Mouse (Mus musculus) stomach, postnatal 0 days (tissue): ENCODE data around the gene Myh2. TPM values are rescaled to one million over a fixed set of nuclear protein-coding genes. Genes with fewer than 3 reads are reported as not detected.

ENCODE experiments used
- ATAC-seq: fragments of 200-750 bp; cut with Nextera tagmentation; 2 replicates; pipeline ENCODE4 v1.8.0; 2017; ENCODE audit not compliant: low FRiP score, low TSS enrichment
- DNase-seq: peaks from one replicate; pipeline ENCODE4 v3.0.0-alpha.2; 2016; ENCODE audit warnings: low spot score
- H3K27ac ChIP-seq: fragments of 300-500 bp; sonication (generic); replicated peaks from 2 replicates; pipeline ENCODE4 v1.5.1; 2014; ENCODE audit warnings: mild to moderate bottlenecking, control low read depth
- H3K27me3 ChIP-seq: fragments of 300-500 bp; sonication (generic); 2 replicates; pipeline ENCODE4 v1.6.1; 2014; ENCODE audit warnings: low read length; ENCODE audit not compliant: control insufficient read depth, insufficient read depth
- H3K36me3 ChIP-seq: fragments of 300-500 bp; sonication (generic); 2 replicates; pipeline ENCODE4 v1.6.1; 2014; ENCODE audit warnings: low read length, mixed read lengths; ENCODE audit not compliant: control insufficient read depth, insufficient read depth
- H3K4me1 ChIP-seq: fragments of 300-500 bp; sonication (generic); replicated peaks from 2 replicates; pipeline ENCODE4 v1.6.1; 2014; ENCODE audit warnings: antibody characterized with exemption; ENCODE audit not compliant: control insufficient read depth, insufficient read depth
- H3K4me2 ChIP-seq: fragments of 300-500 bp; sonication (generic); replicated peaks from 2 replicates; pipeline ENCODE4 v1.6.1; 2014; ENCODE audit warnings: low read depth, mild to moderate bottlenecking, control low read depth, moderate library complexity
- H3K4me3 ChIP-seq: fragments of 300-500 bp; sonication (generic); 2 replicates; pipeline ENCODE4 v1.5.1; 2014; ENCODE audit warnings: low read depth, low read length, control low read depth
- H3K9ac ChIP-seq: fragments of 300-500 bp; sonication (generic); 2 replicates; pipeline ENCODE4 v1.6.1; 2014; ENCODE audit warnings: mild to moderate bottlenecking, low read length, control low read depth, mixed read lengths
- H3K9me3 ChIP-seq: fragments of 300-500 bp; sonication (generic); 2 replicates; pipeline ENCODE4 v1.6.1; 2016; ENCODE audit warnings: low read length; ENCODE audit not compliant: control insufficient read depth
- CTCF ChIP-seq: IDR thresholded peaks from 2 replicates; pipeline ENCODE4 v1.5.1; 2016; ENCODE audit warnings: antibody characterized with exemption, low read depth, mild to moderate bottlenecking, moderate library complexity
- EP300 ChIP-seq: optimal IDR thresholded peaks from 2 replicates; pipeline ENCODE3; 2016; ENCODE audit warnings: antibody characterized with exemption
- WGBS: fragments of 180-500 bp; shearing (Covaris S2); extraction: QIAGEN DNeasy Blood & Tissue Kit; methylation state at CpG from one replicate; pipeline ENCODE4 v1.1.7; 2014; 5-methylcytosine and 5-hydroxymethylcytosine counted together
- polyA plus RNA-seq: library from polyadenylated mRNA; unstranded; fragments of >200 nt; fragmentation: Nextera tagmentation; extraction: Ambion mirVana; gene quantifications from 2 replicates; pipeline ENCODE4 v1.2.1, GENCODE M21; 2015

Gene Myh2
- polyA plus RNA-seq, 1 experiment from 2014 or later, result 0.10 TPM

- ATAC-seq, result no peak
- Histone ChIP-seq H3K27me3 (no peaks in the 10 kb centered on the region), H3K36me3 (no peaks in the 10 kb centered on the region), H3K4me3 (no peak within 1 kb of the TSS), H3K4me1 (no peaks in the 10 kb centered on the region), H3K4me2 (no peak within 1 kb of the TSS), H3K9me3 (no peaks in the 10 kb centered on the region), H3K9ac (no peak within 1 kb of the TSS), H3K27ac (no peak within 1 kb of the TSS)
- 69% methylated on average over 5 of the region's 5 CpGs for WGBS
- no peak for TF ChIP-seq EP300
- TF ChIP-seq CTCF, result no peak
- DNase-seq, result no peak
Observed at GRCm38 (mm10) chr11:67237481-67238079, 66.8 kb downstream of the Myh2 start, which contains the start of gene Myh4. Myh4 (plus strand) TSS chr11:67238029.

DNA sequence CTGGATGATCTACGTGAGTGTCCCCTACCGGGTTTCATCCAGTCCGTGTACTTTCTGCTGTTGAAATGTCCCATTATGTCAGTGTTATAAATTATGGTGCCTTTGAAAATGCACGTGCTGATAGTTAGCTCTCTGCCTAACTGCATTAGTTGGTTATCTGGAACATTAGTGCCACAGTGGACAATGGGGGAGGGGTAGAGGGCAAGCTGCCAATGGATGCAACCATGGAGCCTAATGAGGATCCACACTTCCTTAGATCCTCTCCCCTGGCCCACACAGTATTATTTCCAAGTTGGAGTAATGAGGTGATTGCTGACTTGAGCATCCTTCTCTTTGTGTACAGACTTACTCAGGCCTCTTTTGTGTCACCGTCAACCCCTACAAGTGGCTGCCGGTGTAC lies 70.2 kb downstream of the Myh2 start:
- Histone ChIP-seq H3K4me1 (no peaks in the 10 kb centered on the region), H3K4me2 (no peak overlapping the region), H3K9me3 (no peaks in the 10 kb centered on the region), H3K36me3 (no peaks in the 10 kb centered on the region), H3K27me3 (no peaks in the 10 kb centered on the region), H3K4me3 (no peak overlapping the region), H3K9ac (no peak overlapping the region), H3K27ac (no peak overlapping the region)
- 80% methylated on average over 6 of the region's 6 CpGs for WGBS
- DNase-seq (no peak), ATAC-seq (no peak)
- TF ChIP-seq EP300 (no peak), CTCF (no peak)

Other genes with a start within 250 kb of the Myh2 start
- gene Tmem238l, start 214.4 kb upstream of the Myh2 start, polyA plus RNA-seq, result 21.4 and 24.8 TPM in 2 replicates
- gene Tmem220, start 145.9 kb upstream of the Myh2 start, polyA plus RNA-seq, result 3.7 and 4.9 TPM in 2 replicates
- gene Adprm, start 118.4 kb upstream of the Myh2 start, polyA plus RNA-seq, result 17.3 and 17.4 TPM in 2 replicates
- gene Sco1, start 118.4 kb upstream of the Myh2 start, polyA plus RNA-seq, result 14.5 and 15.2 TPM in 2 replicates
- 0.91 and 1.5 TPM in 2 replicates for gene Myh3, start 92.7 kb upstream of the Myh2 start, polyA plus RNA-seq
- gene Myh1, start 29.0 kb downstream of the Myh2 start, polyA plus RNA-seq, result 0.01 and 0.05 TPM in 2 replicates
- not detected in 2 replicates for gene Myh4, start 67.0 kb downstream of the Myh2 start, polyA plus RNA-seq
- gene Myh8, start 106.1 kb downstream of the Myh2 start, polyA plus RNA-seq, result 0.24 and 0.38 TPM in 2 replicates
- gene Myh13, start 150.6 kb downstream of the Myh2 start, polyA plus RNA-seq, result not detected in 2 replicates